8 mouse cellular contexts compared by ENCODE assay signal in the genomic region with DNA sequence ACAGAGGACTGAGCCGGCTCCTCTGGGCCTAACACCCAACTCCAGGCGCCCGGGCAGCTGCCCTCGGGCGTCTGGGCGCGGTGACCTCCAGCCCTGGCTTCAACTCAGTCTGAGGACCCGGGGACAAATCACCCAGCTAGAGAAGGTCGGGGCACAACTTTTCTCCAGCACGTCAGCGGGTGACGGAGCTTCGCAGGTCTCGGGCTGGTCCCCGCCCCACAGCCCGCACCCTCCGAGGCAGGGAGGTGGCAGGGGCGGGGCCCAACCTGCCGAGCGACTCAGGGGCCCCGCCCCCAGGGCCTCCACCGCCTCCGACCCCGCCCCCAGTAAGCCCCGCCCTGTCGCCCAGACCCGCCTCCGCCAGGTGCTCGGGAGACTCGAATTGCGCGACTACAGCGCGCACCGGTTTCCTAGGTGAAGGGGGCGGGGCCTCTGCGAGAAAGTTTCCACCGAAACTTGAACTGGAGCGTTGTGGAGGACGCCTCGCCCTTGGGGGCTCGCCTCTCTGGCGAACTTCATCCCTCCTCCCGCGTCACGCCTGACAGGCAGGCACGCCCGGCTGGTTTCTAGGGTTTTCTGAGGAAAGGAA. TPM values are rescaled to one million over a fixed set of nuclear protein-coding genes. Genes with fewer than 3 reads are reported as not detected.
DNase-seq lines count a peak whose midpoint lies in the region; ATAC-seq lines count a peak whose summit lies in the region.

TSS of gene Glt28d2 (minus strand) at position 278 of the 589 bp plus-strand sequence.
TSS of gene Gm37240 (minus strand) at position 280 of the 589 bp plus-strand sequence.

- under 1% methylated on average over 48 of the region's 48 CpGs for whole genome bisulfite sequencing in hindbrain, embryonic 10.5 days
- under 1% methylated on average over 47 of the region's 48 CpGs for WGBS in lung, embryonic 16.5 days

- H3K36me3 ChIP-seq in hindbrain, embryonic 10.5 days = no peaks in the 10 kb centered on the region
- no peaks in the 10 kb centered on the region for H3K36me3 ChIP-seq in lung, embryonic 16.5 days (ENCODE audit: control insufficient read depth, insufficient read depth, low read length)

- H3K27me3 ChIP-seq in hindbrain, embryonic 10.5 days (ENCODE audit: insufficient read depth, poor library complexity, severe bottlenecking) = peaks cover 44% of the 10 kb centered on the region
- H3K27me3 ChIP-seq in lung, embryonic 16.5 days (ENCODE audit: control insufficient read depth, insufficient read depth, low read depth, low read length) = peaks cover 2% of the 10 kb centered on the region; the same call in 1 of the 2 replicates

- peak; percentile 94 for DNase-seq in Muller cell, postnatal 12 days (ENCODE audit: inconsistent ontology term)
- peak; percentile 16 for DNase-seq in cerebellum, adult 9-10 months
- peak; percentile 83 for DNase-seq in hindbrain, embryonic 10.5 days (ENCODE audit: low spot score)
- DNase-seq in layer of hippocampus, adult 9-10 months (ENCODE audit: low spot score) = peak; percentile 5
- DNase-seq in ovary, postnatal 14 days (ENCODE audit: low spot score) = peak; percentile 69
- DNase-seq in thymus, postnatal 10 days (ENCODE audit: low spot score in 2 of 2) = peak; percentile 64

- H3K4me3 ChIP-seq in hindbrain, embryonic 10.5 days = peak within 1 kb of the TSS; percentile 61
- H3K4me3 ChIP-seq in lung, embryonic 16.5 days (ENCODE audit: low read length) = peak within 1 kb of the TSS; percentile 58

- no peaks in the 10 kb centered on the region for H3K9me3 ChIP-seq in hindbrain, embryonic 10.5 days
- no peaks in the 10 kb centered on the region for H3K9me3 ChIP-seq in lung, embryonic 16.5 days (ENCODE audit: control insufficient read depth, low read length)

- H3K4me1 ChIP-seq in hindbrain, embryonic 10.5 days (replicated peaks) = peaks cover 26% of the 10 kb centered on the region
- peaks cover 7% of the 10 kb centered on the region for H3K4me1 ChIP-seq in lung, embryonic 16.5 days (replicated peaks; ENCODE audit: control insufficient read depth, insufficient read depth, low read length)

- peak within 1 kb of the TSS; percentile 82 for H3K4me2 ChIP-seq in lung, embryonic 16.5 days (ENCODE audit: low read depth, low read length)

- peak within 1 kb of the TSS; percentile 29; the same call in 1 of the 2 replicates for H3K27ac ChIP-seq in hindbrain, embryonic 10.5 days
- peak within 1 kb of the TSS; percentile 53 for H3K27ac ChIP-seq in lung, embryonic 16.5 days (ENCODE audit: low read length)

- ATAC-seq in frontal cortex, adult (ENCODE audit: low TSS enrichment) = peak; percentile 88
- ATAC-seq in lung, embryonic 16.5 days (ENCODE audit: low read depth) = peak; percentile 94

- peak within 1 kb of the TSS; percentile 60 for H3K9ac ChIP-seq in lung, embryonic 16.5 days (ENCODE audit: low read length)

RNA-seq across cellular contexts. Expression of gene Glt28d2, which starts in this region (rescaled TPM):
- 0.07 and 0.51 TPM in 2 replicates for polyA plus RNA-seq in hindbrain, embryonic 10.5 days (2016; fragmentation: Nextera tagmentation; extraction: Ambion mirVana)
- 2.0 and 2.5 TPM in 2 replicates for polyA plus RNA-seq in lung, embryonic 16.5 days (2015; fragmentation: Nextera tagmentation; extraction: Ambion mirVana)

RNA-seq across cellular contexts. Expression of gene Gm37240, which starts in this region (rescaled TPM):
- polyA plus RNA-seq in hindbrain, embryonic 10.5 days (2016; fragmentation: Nextera tagmentation; extraction: Ambion mirVana) = 1.4 and 1.6 TPM in 2 replicates
- polyA plus RNA-seq in lung, embryonic 16.5 days (2015; fragmentation: Nextera tagmentation; extraction: Ambion mirVana) = 4.6 and 8.0 TPM in 2 replicates

Comparison
In these comparisons a context has a peak if more than half of its experiments do, and no peak if none do; other contexts are left out.
1. Peak in every context shown above with its lines: DNase-seq, ATAC-seq, H3K4me3 ChIP-seq and H3K27ac ChIP-seq.
2. DNase-seq: peak in every context shown above with its lines; median percentile 94 in Muller cell, postnatal 12 days; 83 in hindbrain, embryonic 10.5 days; 69 in ovary, postnatal 14 days; 64 in thymus, postnatal 10 days; 16 in cerebellum, adult 9-10 months; 5 in layer of hippocampus, adult 9-10 months.